Mouse (Mus musculus) forelimb bud, embryonic 11.5 days (tissue): ENCODE results near the gene Hhex.

Source experiments
- DNase-seq: peaks from one replicate; pipeline ENCODE4 v3.0.0-alpha.2; 2012; ENCODE audit warnings: low read depth, low spot score

Gene Hhex

DNA sequence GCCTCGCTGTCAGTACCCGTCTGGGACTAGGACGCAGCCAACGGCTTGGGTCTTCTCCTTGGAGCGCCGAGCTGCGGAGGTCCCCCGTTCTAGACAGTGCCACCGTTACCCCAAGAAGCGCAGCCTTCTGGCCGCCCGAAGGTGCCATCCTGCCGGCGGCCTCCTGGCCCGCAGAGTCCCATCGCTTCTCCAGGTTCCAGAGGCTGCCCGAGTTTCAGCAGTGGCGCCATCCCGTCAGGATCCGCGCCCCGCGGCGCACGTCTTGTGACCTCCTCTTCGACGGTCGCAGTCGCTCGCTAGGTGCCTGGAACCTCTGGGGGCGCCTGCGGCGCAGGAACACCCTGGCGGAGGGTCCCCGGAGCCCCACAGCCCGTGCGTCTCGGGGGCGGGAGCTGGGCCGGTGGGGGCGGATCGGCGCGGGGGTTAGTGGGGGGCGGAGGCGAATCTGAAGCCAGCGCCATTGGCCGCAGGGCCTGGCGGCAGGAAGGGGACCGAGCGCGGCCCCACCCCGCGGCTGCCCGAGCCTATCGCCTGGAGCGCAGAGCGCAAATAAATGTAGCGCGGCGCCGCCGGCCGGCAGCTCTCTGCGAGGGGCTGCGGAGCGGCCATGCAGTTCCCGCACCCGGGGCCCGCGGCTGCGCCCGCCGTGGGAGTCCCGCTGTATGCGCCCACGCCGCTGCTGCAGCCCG lies at the start of gene Hhex:
Gene Hhex (plus strand): TSS at position 548 of the 689 bp plus-strand sequence.
- DNase-seq: peak; percentile 32

DNA sequence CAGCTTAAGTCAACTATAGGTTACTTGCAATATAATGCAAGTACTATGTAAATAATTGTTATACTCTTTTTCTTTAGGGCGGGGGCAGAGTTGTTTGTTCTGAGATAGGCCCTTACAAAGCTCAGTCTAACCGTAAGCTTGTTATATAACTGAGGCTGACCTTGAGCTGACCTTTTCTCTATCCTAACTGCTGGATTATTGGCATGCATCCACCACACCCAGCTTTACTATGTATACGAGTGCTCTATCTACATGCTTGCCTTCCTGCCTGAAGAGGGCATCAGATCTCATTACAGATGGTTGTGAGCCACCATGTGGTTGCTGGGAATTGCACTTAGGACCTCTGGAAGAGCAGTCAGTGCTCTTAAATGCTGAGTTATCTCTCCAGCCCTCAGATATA lies 48.5 kb upstream of the Hhex start:
- no peak for DNase-seq

DNA sequence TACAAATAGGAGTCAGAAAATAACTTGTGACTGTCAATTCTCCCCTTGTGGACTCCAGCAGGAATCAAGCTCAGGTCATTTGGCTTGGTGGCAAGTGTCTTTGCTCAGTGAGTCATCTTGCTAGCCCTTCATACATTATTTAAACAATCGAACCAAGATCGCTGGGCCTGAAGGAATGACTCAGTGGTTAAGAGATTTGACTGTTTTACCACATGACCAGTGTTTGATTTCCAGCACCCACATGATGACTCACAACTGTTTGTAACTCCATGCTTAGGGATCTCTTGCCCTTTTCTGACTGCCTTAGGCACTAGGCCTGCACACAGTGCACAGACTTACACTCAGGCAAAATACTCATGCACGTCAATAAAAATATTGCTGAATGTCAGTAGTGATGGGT lies 42.7 kb upstream of the Hhex start:
- DNase-seq: no peak

DNA sequence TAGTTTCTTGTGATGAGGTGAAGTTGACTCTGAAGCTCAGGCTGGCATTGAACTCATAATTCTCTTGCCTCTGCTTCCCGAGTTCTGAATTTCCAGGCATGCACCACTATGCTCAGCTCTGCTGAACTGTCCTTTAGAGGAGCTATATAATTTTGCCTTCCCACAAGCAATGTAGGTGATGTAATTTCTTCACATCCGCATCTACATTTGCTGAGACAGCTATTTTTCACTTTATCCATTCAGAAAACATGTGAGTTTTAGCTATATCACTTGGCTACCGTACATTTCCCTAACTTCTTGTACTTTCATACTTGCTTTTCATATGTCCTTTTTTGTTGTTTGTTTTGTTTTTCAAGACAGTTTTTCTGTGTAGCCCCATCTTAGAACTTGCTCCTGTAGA lies 38.3 kb upstream of the Hhex start:
- no peak for DNase-seq

DNA sequence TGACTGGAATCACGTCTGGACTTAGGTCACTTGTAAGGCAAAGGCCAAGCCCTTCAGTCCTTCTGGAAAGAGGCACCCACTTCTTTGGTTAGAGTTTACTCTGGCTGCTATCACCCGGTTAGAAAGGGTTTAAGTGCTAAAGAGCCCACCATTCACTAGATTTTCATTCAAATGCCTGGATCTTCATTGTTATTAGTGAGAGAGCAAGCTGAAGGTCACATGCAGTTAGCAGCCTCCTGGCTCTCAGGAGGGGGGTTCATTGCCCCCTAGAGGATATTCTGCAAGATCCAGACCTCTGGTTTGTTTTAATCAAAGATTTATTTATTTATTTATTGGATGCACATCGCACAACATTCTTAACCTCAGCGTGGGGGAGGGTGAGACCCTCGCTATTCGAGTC lies 33.7 kb upstream of the Hhex start:
- DNase-seq: no peak

DNA sequence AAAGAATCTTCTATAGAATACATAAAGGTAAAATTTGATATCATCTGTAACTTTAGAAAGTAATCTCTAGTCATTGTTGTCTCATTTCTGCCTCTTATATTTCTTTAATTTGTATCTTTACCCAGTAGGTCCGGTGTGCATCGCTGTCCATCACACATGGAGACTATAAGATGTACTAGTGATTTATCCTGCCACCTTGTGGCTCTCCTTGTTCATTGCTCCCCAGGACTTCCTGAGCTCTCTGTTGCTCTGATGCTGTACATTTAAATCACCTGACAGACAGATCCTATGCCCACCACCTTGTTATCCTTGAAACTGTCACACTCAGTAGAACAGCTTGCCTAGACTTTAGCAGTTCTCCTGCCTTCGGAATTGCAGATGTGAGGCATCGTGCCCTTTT lies 16.3 kb upstream of the Hhex start:
- DNase-seq: no peak

DNA sequence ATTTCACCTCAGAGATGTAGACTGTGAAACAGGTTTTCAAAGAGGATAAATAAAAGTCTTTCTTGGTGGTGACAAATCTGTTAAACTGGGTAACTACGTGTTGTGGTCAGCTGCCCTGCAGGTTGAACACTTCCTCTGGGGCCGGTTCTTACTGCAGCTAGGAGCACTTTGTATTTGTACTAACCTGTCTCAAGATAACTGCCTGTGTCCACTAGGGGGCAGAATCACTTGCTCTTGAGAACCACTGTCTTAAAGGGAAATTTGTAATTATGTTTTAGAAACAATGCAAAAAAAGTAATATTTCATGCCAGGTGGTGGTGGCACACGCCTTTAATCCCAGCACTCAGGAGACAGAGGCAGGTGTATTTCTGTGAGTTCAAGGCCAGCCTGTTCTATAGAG lies 15.0 kb upstream of the Hhex start:
- DNase-seq: peak; percentile 65

DNA sequence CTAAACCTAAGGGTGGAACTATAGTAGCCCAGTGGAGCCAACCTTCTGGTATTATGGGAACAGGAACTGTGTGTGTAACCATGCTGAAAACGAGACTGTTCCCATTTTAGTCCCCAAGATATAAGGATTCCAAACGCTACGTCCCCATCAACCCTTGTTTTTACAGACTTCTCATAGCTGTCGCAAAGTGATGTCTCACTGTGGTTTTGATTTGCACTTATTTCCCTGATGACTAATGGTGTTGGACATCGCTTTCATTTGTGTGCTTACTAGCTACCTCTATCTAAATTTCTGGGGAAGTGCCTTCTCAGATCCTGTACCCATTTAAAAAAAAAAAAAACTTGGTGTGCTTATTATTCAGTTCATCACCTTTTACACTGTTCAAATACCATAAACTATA lies 6.0 kb upstream of the Hhex start:
- DNase-seq: no peak

DNA sequence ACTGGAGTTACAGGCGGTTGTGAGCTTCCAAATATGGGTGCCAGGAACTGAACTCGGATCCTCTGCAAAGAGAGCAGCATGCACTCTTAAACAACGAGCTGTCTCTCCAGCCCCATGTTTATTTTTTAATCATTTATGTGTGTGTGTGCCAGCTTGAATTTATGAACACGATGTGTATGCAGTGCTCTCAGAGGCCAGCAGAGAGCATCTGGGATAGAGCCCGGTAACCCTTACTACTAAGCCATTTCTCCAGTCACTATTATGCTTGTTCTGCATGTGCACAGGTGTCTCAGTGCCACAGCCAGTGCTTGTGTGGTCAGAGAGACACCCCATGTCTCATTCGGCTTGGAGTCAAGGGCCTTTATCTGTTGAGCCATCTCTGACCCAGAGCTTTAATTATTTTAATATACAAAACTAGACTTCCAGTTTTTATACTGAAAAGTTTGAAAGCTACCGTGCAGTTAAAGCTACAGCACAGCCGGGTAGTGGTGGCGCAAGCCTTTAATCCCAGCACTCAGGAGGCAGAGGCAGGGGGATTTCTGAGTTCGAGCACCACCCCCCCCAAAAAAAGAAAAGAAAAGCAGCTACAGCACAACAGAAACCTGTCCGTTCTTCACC lies 3.4 kb upstream of the Hhex start:
- DNase-seq: no peak

DNA sequence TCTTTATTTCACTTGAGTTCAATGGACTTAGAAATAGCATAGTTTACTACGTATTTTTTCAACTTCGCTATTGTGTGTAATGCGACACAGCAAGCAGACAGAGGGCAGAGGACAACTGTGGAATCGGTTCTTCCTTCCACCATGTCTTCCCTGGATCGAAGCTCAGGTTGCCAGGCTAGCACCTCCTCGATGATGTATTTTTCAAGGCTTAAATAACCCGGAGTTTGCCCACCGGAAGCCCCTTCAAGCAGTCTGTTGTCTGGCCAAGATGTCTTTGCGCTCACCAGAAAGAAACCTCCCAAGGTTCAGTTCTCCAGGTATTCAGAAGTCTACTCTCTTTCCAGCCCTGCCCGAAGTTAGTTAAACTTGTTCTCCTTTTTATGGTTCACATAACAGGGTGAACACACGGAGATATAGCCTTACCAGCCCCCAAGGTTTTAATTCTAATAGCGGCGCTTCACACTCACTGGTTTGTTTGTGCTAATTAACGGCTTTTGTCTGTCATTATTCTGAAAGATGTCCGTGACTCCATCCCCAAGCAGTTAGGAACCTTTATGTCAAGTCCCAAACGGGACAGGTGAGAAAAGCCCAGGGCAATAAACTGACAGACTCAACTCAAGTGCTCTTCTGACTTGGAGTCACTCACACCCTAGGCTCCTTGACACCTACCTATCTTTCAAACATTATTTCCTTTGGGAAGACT lies 1.6 kb upstream of the Hhex start:
- DNase-seq: no peak

DNA sequence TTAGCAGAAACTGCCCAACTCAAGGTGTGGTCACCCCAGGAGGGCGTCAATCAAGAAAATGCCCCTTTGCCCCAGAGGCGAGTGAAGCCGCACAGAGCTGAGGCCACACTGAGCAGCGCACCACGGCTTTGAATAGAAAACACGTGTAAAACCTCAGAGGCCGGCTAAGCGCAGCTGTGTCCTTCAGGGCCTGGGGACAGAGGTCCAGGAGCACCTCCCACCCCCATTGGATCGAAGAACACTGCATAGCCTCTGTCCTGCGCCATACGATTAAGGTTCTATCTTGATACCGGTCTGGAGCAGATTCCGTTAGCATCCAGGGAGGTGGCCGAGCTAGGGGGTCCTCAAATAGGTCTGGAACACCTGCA lies 731 bp upstream of the Hhex start:
- DNase-seq: peak; percentile 27

DNA sequence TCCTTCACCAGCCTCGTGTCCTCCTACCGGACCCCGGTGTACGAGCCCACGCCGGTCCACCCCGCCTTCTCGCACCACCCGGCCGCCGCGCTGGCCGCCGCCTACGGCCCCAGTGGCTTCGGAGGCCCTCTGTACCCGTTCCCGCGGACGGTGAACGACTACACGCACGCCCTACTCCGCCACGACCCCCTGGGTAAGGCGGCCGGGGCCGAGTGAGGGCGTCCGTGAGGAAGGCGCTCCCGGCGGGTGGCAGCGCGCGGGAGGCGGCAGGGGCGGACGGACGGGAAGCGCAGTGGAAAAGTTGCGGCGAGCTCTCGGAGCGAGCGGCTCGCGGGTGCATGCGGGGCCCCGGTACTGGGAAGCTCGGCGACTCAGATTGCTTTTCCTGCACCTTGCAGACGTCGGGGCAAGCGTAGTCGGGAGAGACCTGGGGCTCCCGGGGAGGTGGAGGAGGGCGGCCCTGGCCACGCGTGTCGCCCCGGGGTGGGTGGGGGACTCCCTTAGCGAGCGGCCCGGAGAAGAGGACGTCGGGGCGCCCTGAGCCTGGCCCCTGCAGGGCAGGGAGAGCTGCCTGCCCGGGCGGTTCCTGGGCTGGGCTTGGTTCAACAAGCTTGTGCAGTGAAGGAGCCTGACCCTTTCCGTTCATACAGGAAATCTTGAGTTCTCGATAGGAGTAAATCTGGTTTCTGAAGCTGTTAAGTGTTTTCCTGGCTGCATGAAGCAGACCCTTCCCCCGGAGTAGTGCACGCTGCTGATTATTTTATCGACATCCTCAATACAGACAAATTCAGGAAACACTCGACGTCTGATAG lies 637 bp downstream of the Hhex start:
- peak; percentile 40 for DNase-seq

DNA sequence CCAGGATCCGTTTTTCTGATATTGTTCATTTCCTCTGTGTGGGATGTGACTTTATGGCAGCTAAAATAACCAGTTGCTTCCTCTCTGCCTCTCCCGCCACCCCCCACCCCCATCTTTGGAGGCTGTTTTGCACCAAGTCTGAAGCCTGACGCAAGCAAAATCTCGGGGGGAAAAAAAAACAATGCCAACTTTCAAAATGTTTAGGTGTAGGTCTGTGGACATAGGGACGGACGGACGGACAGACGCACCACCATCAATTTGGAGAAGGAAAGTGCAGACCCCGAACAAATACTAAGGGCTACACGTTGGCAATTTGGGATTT lies 1.2 kb downstream of the Hhex start:
- DNase-seq: no peak

DNA sequence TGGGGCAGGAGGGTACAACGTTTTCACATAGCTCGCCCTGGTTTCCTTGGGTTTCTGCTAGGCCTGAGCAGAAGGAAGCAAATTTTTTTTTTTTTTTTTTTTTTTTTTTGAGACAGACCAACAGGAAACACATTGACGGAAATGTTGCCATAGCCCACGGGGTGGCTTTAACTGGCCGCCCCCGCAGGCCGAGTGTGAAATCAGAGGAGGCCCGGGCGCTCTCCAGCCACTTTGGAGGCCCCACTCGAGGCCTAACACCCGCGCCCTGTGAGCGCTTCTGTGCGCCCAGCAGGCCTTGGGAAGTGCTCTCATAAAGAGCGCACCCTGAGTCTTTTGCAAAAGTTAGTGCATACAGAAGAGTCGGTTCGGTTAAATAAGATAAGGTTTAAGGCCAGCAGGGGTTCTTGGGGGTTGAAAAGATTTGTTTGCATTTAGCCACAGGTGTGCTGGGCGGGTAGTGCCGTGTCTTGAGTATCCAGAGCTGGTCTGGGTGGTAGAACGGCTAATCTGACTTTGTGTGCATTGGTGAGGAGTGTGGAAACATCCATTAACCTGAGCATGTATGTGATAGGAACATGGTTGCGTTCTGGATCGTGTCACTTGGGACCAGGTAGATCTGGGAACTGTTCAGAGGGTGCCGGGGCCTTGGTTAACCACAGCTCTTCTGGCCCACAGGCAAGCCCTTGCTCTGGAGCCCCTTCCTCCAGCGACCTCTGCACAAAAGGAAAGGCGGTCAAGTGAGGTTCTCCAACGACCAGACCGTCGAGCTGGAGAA lies 2.1 kb downstream of the Hhex start:
- no peak for DNase-seq

DNA sequence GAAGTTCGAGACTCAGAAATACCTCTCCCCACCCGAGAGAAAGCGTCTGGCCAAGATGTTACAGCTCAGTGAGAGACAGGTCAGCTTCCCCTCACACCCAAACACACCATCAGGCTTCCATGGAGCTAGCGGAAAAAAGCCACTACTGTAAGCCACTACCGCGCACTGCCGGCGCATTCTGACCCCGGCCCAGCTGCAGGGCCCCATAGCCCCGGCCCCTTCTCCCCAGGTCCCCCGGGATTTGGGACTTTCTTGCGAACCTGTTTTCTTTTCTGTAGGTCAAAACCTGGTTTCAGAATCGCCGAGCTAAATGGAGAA lies 2.6 kb downstream of the Hhex start:
- DNase-seq: no peak

DNA sequence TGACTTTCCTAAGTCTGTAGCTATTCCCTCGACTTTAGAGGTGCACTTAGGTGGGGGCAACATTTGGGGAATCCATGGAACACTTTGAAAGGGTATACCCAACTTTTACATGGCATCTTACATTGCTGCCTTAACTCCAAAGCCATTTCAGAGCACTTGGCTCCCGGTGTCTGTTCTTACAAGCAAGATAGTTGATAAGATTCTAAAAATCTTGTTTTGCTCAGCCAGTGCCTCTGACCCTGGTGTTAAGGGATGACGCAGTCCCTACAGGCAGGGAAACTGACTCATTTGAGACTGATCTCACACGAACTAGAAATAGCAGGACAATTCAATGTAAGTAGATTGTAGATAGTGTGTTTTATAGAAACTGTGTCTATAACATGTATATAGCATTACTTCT lies 5.6 kb downstream of the Hhex start:
- no peak for DNase-seq

DNA sequence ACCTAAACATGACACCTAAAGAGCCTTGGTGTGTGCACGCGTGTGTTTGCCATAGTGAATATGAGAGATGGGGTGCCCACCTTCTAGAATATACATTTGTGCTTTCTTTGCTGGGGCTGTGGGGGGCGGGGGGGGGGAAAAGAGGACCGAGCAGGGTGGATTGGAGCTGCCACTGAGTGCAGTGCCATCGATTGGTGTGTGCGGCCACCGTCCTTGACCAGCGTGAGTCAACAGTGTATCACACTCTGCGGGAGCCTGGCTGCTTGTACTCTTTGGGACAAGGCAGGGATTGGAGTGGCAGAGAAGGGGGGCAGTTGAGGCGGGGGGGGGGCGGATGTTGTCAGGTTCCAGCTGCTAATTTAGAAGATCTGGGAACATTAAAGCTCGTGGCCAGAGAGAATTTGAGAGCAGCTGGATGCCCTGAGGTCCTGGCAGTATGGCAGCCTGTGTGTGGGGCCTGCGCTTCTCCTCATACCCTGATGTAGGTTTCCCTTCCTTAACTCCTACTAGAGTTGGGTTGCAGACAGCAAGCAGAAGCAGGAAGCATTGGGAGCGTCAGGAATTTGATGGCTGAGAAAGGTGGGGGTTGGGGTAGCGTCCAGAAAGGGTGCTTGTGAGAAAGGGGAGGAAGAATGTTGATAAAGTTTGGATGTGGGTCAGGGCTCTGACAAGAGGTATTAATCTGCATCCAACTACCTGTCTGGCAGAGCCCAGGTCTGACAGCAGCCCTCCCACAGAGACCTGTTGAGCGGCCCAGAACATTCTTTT lies 6.3 kb downstream of the Hhex start:
- no peak for DNase-seq

DNA sequence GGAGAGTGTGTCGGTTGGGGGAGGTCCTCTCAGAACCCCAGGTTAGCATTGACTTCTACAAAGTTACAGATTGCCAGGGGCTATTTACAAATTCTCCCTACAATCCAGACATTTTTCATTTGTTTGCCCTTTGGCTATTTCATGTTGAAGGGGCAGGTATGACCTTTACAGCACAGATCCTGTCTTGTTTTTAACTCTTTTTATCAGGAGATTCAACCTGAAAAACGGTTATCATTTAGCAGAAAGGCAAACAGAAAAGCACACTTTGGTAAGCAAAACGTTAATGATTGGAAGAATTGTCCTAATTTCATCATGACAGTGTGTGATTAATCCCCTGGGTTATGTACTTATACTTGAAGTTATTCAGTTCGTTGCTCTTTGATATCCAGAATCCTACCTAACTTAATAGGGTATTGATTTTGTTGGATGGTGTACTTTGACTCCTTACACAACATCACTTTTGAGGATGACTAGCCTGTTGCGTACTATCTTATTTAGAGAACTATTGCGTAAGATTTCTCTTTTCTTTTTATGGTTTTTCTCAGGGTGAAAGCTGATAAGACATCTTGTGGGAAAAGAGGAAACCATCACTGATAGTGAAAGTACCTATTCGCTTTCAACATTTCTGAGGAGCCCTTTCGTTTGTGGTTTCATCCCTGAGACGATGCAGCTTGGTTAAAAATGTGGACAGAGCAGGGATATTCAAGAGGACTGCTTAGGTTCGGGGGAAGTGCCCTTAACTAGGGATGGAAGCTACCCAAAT lies 8.1 kb downstream of the Hhex start:
- no peak for DNase-seq

DNA sequence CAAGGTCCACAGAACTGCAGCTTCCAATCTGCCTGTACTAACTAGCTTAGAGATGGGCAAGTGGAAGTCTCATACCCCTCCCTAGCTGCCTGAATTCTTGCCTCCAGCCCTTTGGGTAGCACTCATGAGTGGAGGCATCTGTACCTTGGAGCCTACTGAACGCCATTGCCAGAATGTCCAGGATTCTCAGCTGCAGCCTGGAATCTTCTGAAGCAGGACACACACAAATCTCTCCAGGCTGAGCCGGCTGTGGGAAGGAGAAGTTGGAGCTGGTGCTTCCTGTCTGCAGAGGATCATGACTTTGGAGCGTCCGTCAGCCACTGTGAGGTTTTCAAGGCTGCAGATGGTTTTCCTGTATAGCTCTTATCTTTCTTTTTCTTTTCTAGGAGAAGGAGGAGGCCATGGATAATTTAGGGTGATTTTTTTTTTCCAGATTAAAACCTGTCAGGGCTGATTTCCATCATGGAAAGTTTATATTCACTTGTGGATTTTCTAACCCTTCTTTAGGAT lies 9.1 kb downstream of the Hhex start:
- no peak for DNase-seq

DNA sequence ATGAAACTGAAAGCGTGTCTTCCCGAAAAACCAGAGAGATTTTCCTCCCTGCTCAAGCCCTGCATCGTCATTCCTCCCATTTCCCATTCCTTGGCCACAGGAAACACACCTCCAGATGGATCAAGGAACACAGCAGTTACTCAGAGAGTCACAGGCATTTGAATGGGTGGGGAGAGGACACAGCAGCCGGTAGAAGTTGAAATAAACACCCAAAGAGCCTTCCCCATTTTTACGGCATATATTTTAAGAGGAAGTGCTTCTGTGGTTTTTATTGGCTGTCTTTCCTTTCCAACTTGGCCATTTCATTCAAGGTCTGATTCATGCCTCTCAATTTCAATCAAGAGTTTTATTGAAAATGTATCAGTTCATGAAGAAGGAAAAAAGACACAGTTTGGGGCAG lies 13.6 kb downstream of the Hhex start:
- no peak for DNase-seq
